Mouse (Mus musculus) CH12.LX (cell line): ENCODE measurements at regions not wholly inside any gene's neighbourhood (a gene's known extent, or its start where the extent isn't known, plus 50 kb on each side); places are given as distances from the start of the nearest gene placed in this dataset.
A peak's percentile ranks its signal among the peaks of the same experiment; 100 is the strongest.

Experiments used
- DNase-seq: peaks from one replicate; pipeline ENCODE4 v3.0.0-alpha.2; 2013; ENCODE audit errors: extremely low read depth
- H3K27ac ChIP-seq: 2 replicates; pipeline ENCODE4 v1.5.1; 2012; ENCODE audit warnings: low read depth, mild to moderate bottlenecking, control low read depth, moderate library complexity; ENCODE audit not compliant: insufficient read depth
- H3K27me3 ChIP-seq: replicated peaks from 2 replicates; pipeline ENCODE3; 2012; ENCODE audit warnings: inconsistent platforms
- H3K36me3 ChIP-seq, 2 experiments: replicated peaks in 1 of 2; 2 replicates each; pipeline versions ENCODE3 to v1.6.1; 2012; ENCODE audit warnings: inconsistent platforms in 1 of 2, low read length in 1 of 2, mild to moderate bottlenecking in 1 of 2, mixed read lengths in 1 of 2, moderate library complexity in 1 of 2; ENCODE audit not compliant: control insufficient read depth in 1 of 2, insufficient read depth in 1 of 2
- H3K4me1 ChIP-seq, 2 experiments: 2 replicates each; pipeline ENCODE4 v1.6.1; 2012; ENCODE audit warnings: inconsistent platforms in 1 of 2, moderate library complexity in 1 of 2; ENCODE audit not compliant: insufficient read depth in 2 of 2, control insufficient read depth in 1 of 2
- H3K4me2 ChIP-seq: 2 replicates; pipeline ENCODE4 v1.6.1; 2012; ENCODE audit warnings: low read depth, mild to moderate bottlenecking, control low read depth; ENCODE audit not compliant: poor library complexity, insufficient read depth, severe bottlenecking
- H3K4me3 ChIP-seq, 3 experiments: fragments of 150-350 bp in 1 of 3; sonication (generic) in 1 of 3; replicated peaks in 1 of 3; 2 replicates each; pipeline versions ENCODE3 to v1.5.1; 2011 to 2012; ENCODE audit warnings: low read depth in 2 of 3, low read length in 2 of 3, mild to moderate bottlenecking in 2 of 3, moderate library complexity in 2 of 3, control low read depth in 1 of 3, improper control_type of control experiment in 1 of 3, inconsistent platforms in 1 of 3, mixed read lengths in 1 of 3; ENCODE audit not compliant: poor library complexity in 1 of 3
- H3K79me2 ChIP-seq: replicated peaks from 2 replicates; pipeline ENCODE4 v1.6.1; 2012; ENCODE audit warnings: mild to moderate bottlenecking, moderate library complexity; ENCODE audit not compliant: control insufficient read depth, poor library complexity, insufficient read depth, severe bottlenecking; ENCODE audit errors: extremely low read depth
- H3K9ac ChIP-seq: 2 replicates; pipeline ENCODE4 v1.6.1; 2012; ENCODE audit warnings: low read depth, mild to moderate bottlenecking, control low read depth, moderate library complexity; ENCODE audit not compliant: insufficient read depth
- H3K9me3 ChIP-seq: replicated peaks from 2 replicates; pipeline ENCODE3; 2012; ENCODE audit warnings: low read length, inconsistent platforms, mixed read lengths
- BHLHE40 ChIP-seq: IDR thresholded peaks from 2 replicates; pipeline ENCODE4 v1.6.1; 2011; ENCODE audit warnings: mild to moderate bottlenecking, low read depth, low read length, improper control_type of control experiment
- CHD2 ChIP-seq: IDR thresholded peaks from 2 replicates; pipeline ENCODE4 v1.6.1; 2011; ENCODE audit warnings: low read length, improper control_type of control experiment
- EP300 ChIP-seq: IDR thresholded peaks from 2 replicates; pipeline ENCODE4 v1.6.1; 2011; ENCODE audit warnings: low read length, improper control_type of control experiment
- HCFC1 ChIP-seq: IDR thresholded peaks from 2 replicates; pipeline ENCODE4 v1.6.1; 2012; ENCODE audit warnings: low read depth, mild to moderate bottlenecking, inconsistent platforms, low read length, improper control_type of control experiment
- IRF4 ChIP-seq: IDR thresholded peaks from 2 replicates; pipeline ENCODE4 v1.6.1; 2014; ENCODE audit warnings: low read depth, mild to moderate bottlenecking, inconsistent platforms, low read length, improper control_type of control experiment
- JUND ChIP-seq: conservative IDR thresholded peaks from 2 replicates; pipeline ENCODE4 v1.6.1; 2011; ENCODE audit warnings: low read depth, low read length, improper control_type of control experiment
- MYC ChIP-seq: IDR thresholded peaks from 2 replicates; pipeline ENCODE4 v1.6.1; 2011; ENCODE audit warnings: low read depth, mild to moderate bottlenecking, improper control_type of control experiment, low read length
- NRF1 ChIP-seq: IDR thresholded peaks from 2 replicates; pipeline ENCODE4 v1.6.1; 2014; ENCODE audit warnings: low read depth, mild to moderate bottlenecking, inconsistent platforms, low read length, improper control_type of control experiment, moderate library complexity
- RAD21 ChIP-seq: IDR thresholded peaks from 2 replicates; pipeline ENCODE4 v1.6.1; 2011; ENCODE audit warnings: low read depth, mild to moderate bottlenecking, low read length, improper control_type of control experiment, moderate library complexity
- RCOR1 ChIP-seq: conservative IDR thresholded peaks from 2 replicates; pipeline ENCODE4 v1.6.1; 2012; ENCODE audit warnings: low read depth, mild to moderate bottlenecking, inconsistent platforms, low read length, improper control_type of control experiment
- ZC3H11A ChIP-seq: IDR thresholded peaks from 2 replicates; pipeline ENCODE4 v1.6.1; 2012; ENCODE audit warnings: low read depth, mild to moderate bottlenecking, inconsistent platforms, low read length, improper control_type of control experiment
- ZMIZ1 ChIP-seq: IDR thresholded peaks from 2 replicates; pipeline ENCODE4 v1.6.1; 2012; ENCODE audit warnings: low read depth, mild to moderate bottlenecking, inconsistent platforms, low read length, improper control_type of control experiment
- dilution Hi-C: fragments of 300-500 bp; cut with MboI; formaldehyde crosslinking; loops from 2 replicates; pipeline ENCODE4 v1.14.3; 2020; ENCODE audit warnings: low sequenced_read_pairs; ENCODE audit not compliant: extremely low pct_unique_long_range_greater_than_20kb, extremely low pct_ligation_motif_present
- in situ Hi-C: fragments of 300-500 bp; cut with MboI; formaldehyde crosslinking; loops from 3 replicates; pipeline ENCODE4 v1.14.3; 2019; ENCODE audit warnings: low sequenced_read_pairs, low pct_ligation_motif_present, low pct_unique_long_range_greater_than_20kb, mixed read lengths

- peak; percentile 33 for DNase-seq
- H3K9ac ChIP-seq: no peak overlapping the region
Measured at GRCm38 (mm10) chr1:151096079-151096478, 86.3 kb upstream of the Gm47985 start.

GRCm38 (mm10) chr1:151097506-151097905 is 84.8 kb upstream of the Gm47985 start:
- no peak overlapping the region for H3K4me2 ChIP-seq
- no peak overlapping the region for H3K27ac ChIP-seq
- no peak overlapping the region for H3K9ac ChIP-seq
- no peak overlapping the region for H3K4me3 ChIP-seq
- no peaks in the 10 kb centered on the region for H3K27me3 ChIP-seq
- no peak for DNase-seq
- TF ChIP-seq IRF4: no peak
- no peak for TF ChIP-seq NRF1
- no peak for TF ChIP-seq JUND
- no peak for TF ChIP-seq RAD21
- TF ChIP-seq RCOR1: no peak
- TF ChIP-seq CHD2: no peak
- TF ChIP-seq ZMIZ1: no peak
- TF ChIP-seq ZC3H11A: no peak
- in situ Hi-C loops (no loop called here), dilution Hi-C loops (no loop called here)
- H3K79me2 ChIP-seq: no peaks in the 10 kb centered on the region
- peaks cover 0 to 10% of the 10 kb centered on the region in 2 experiments; a peak in 2 of 4 replicates for H3K4me1 ChIP-seq
- H3K36me3 ChIP-seq: no peaks in the 10 kb centered on the region
- H3K9me3 ChIP-seq: no peaks in the 10 kb centered on the region

More at GRCm38 (mm10) chr1:151096079-151096478, 86.3 kb upstream of the Gm47985 start:
- dilution Hi-C loops: no loop called here
- in situ Hi-C loops: no loop called here
- TF ChIP-seq BHLHE40: peak; percentile 80
- no peak for TF ChIP-seq EP300
- no peaks in the 10 kb centered on the region for H3K9me3 ChIP-seq
- peaks cover 0 to 7% of the 10 kb centered on the region in 2 experiments; a peak in 2 of 4 replicates for H3K4me1 ChIP-seq
- H3K79me2 ChIP-seq: no peaks in the 10 kb centered on the region
- H3K27ac ChIP-seq: no peak overlapping the region
- no peaks in the 10 kb centered on the region for H3K27me3 ChIP-seq
- H3K4me2 ChIP-seq: peak overlapping the region; percentile 69; the same call in 1 of the 2 replicates
- H3K4me3 ChIP-seq: peak overlapping the region in 1 of 3 experiments; percentile 6
- no peaks in the 10 kb centered on the region for H3K36me3 ChIP-seq

- Histone ChIP-seq H3K4me3 (no peak overlapping the region), H3K27ac (no peak overlapping the region)
Measured at GRCm38 (mm10) chr1:151098763-151099162, 83.6 kb upstream of the Gm47985 start.

More at GRCm38 (mm10) chr1:151098763-151099162, 83.6 kb upstream of the Gm47985 start:
- Histone ChIP-seq H3K27me3 (no peaks in the 10 kb centered on the region), H3K4me1 (peaks cover 0 to 19% of the 10 kb centered on the region in 2 experiments; a peak in 2 of 4 replicates), H3K4me2 (no peak overlapping the region), H3K9ac (no peak overlapping the region), H3K9me3 (no peaks in the 10 kb centered on the region), H3K36me3 (no peaks in the 10 kb centered on the region), H3K79me2 (no peaks in the 10 kb centered on the region)
- in situ Hi-C loops: no loop called here
- dilution Hi-C loops: no loop called here
- DNase-seq: no peak
- TF ChIP-seq EP300 (no peak), MYC (no peak), RAD21 (no peak), HCFC1 (no peak)
